Mouse (Mus musculus) adrenal gland, postnatal 36 days (tissue): Measurements from ENCODE around the gene Hs1bp3. TPM values are rescaled to one million over a fixed set of nuclear protein-coding genes. Genes with fewer than 3 reads are reported as not detected.
A peak's percentile ranks its signal among the peaks of the same experiment; 100 is the strongest.

Source experiments
- DNase-seq, 2 experiments: peaks; one replicate each; pipeline ENCODE4 v3.0.0; 2021; ENCODE audit warnings: mixed read lengths in 1 of 2
- total RNA-seq, 2 experiments: library from RNA; stranded (reverse); gene quantifications; 2 replicates each; pipeline ENCODE4 v1.2.3; 2021

The Hs1bp3 gene
- total RNA-seq, 2 experiments from 2014 or later, result 12.2 to 18.8 TPM

DNA sequence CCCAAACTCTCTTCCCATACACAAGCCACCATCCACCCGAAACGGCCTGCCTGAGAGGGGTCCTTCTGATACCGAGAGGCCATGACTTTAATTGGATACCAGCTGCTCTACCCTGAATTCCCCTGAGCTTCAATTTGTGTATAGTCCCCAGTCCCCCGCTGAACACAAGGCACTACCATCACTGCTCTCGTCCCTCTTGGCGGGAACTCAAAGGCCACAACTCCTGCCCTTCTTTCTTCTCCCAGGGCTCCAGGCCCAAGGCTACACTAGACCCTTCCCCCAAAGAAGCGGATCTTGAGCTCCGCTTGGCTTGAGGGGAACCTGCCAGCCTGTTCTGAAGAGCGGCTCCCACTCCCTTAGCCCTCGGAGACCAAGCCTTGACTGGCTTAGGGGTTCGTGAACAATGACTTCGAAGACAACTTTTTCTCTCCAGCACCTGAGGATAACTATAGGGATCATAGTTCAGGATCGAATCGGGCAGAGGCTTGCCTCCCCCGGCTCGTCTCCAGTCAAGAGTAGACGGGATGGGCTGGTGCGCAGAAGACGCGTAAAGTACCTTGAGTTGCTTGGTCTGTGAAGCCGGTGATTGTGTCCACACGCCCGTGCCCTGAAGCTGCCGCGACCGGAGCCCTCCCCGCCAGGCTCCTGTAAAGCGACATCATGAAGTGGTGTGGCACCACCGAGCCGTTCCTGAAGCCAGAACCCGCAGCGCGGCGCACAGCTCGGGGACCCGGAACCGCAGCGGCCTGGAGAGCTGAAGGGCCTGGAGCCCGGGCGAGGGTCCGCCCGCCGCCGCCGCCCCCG, 12.0 kb upstream of the Hs1bp3 start:
- DNase-seq, result no peak

DNA sequence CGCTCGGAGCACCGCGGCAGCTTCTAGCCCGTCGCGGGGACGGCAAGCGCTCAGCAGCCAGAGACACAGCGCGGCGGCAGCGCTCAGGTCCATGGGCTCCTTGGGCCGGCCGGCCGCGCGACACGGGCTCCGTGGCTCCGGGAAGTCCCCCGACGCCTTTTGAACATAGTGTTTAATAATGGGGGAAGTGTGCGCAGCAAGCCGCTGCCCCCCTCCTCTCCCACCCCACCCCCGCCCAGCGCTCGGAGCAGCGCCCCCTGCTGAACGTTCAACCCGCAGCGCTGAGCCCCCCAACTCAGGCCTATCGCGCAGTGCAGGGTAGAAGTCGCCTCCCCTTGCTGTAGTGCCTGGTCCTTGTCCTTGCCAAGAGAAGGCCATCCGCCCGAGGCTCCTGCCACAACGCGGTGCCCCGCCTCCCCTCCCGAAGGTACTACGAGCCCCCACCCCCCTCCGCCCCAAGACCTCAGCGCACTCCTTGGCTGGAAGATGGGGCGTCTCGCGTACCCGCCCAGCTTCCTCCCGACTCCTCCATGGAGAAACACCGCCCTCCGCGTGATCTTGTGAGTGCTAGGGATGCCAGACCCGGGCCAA, 11.3 kb upstream of the Hs1bp3 start, which contains the start of gene Gdf7:
Gdf7 (minus strand) TSS at position 114 of the 591 bp plus-strand sequence.
- DNase-seq, result peak in 1 of 2 experiments; percentile 32

DNA sequence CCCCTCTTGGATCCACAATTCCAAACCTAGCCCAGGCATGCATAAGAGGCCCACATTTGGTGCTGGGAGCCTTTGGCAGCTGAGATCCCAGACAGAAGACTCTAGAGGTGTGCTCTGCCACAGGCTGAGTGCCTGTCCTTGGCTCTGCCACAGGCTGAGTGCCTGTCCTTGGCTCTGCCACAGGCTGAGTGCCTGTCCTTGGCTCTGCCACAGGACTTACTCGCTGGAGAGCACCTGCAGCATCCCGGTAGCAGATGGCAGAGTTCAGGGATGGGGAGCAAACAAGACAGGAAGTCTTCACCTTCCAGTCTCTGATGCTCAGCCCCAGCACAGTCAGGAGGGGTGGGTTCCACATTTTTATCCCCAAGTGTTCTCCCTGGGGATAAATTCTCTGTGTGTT, 8.0 kb upstream of the Hs1bp3 start:
- no peak for DNase-seq

DNA sequence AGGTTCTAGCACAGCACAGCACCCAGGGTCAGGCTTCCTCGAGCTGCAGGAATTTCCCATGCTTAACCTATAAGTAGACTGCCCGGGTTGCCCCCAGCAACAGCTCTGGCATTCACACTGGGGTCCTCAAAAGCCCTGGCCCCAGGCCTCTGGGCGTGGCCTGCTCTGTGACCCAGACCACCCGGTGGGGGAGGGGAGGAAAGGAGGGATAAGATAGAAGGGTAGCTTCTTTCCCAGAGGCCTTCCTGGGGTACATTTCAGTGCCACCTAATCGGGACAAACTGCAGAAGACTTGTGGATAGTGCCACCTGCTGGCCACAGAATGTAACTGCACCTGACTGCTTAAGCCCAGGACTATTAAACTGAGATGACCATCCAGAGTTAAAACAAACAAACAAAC, 6.8 kb upstream of the Hs1bp3 start:
- DNase-seq, result peak; percentile 59 to 67

- no peak for DNase-seq
These were observed 6.3 kb upstream of the Hs1bp3 start for GRCm38 (mm10) chr12:8306910-8307309.

DNA sequence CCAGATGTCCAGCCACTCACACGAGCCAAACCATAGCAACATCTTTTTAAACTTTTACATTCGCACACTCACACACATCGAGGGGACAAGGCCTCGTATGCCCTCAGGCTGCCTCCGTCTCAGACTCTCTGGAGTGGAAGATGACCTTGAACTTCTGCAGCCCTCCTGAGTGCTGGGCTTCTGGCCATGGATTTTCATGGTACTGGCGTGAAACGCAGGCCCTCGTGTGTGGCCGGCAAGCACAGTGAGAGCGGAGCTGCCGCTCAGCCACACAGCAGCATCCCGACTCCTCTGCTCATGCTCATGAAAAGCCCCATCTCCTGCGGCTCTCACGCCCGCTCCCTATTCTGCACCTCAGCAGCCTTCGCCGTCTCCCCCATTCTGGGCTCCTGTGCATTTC, 2.2 kb upstream of the Hs1bp3 start:
- DNase-seq, result peak in 1 of 2 experiments; percentile 36

DNA sequence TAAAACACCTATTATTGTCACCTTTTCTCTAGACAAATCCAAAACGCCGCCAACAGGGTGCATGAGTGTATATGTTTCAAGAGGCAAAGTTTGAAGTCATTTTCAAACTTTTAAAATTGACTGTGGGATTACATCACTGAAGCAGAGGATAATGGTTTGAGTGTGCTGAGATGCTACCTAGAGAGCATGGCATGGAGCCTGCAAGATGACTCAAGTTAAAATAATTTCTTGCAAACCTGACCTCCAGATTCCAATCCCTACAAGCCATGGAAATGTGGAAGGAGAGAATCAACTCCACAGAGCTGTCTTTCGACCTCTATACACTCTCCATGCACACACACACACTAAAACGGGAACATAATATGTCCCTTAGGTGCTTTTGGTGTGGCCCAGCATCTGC, 966 bp upstream of the Hs1bp3 start:
- DNase-seq, result no peak

DNA sequence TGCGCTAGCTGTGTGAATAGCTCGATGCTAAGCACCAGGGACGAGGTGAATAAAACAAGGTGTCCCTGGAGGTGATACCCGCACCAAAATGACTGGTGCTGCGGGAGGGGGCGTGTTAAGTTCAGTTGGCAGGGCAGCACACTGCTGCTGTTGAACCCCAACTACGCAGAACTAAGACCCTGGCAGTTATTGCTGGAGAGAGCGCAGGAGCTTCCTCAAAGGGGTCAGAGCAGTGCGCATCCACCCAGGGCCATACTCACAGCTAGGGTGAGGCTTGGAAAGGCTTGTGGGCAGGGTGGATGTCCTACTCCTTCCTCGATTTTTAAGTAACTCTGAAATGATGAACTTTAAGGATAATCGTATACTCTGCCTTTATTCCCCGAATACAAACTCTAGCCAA, 541 bp downstream of the Hs1bp3 start:
- no peak for DNase-seq

DNA sequence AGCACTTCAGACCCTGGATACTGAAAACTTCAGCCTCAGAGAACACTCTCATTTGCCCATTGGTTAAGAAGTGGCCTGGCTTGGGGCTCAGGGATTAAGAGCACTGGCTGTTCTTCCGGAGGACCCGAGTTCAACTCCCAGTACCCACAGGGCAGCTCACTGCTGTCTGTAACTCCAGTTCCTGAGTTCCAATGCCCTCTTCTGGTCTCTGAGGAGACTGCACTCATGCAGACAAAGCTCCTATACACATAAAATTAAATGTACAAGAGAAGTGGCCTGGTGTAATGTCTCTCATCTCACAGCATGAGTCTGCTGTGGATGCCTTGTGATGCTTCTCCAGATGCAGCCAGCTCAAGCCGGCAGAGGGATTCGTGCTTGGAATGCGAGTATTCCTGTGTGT, 3.3 kb downstream of the Hs1bp3 start:
- no peak for DNase-seq

GRCm38 (mm10) chr12:8320084-8320713, 7.0 kb downstream of the Hs1bp3 start:
- peak; percentile 85 to 90 for DNase-seq

- DNase-seq, result peak; percentile 77 to 78
These were observed 8.3 kb downstream of the Hs1bp3 start for GRCm38 (mm10) chr12:8321506-8321905.

DNA sequence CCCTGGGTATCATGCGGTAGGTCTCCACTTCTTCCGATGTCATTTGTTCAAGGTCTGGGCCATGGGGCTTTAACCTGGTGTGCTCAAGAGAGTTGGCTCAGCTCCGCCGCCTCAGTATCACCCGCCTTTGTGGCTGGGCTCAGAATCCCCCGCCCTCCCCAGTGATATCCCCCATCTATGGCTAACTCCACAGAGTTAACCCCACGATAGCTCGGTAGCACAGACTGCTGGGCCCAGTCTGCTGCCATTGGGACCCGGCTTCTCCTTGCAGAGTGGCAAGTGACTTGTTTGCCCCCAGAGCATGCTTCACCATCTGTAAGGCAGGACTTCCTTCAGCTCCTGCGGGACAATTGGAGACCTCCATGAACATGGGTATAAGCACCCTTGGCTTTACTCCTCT, 10.9 kb downstream of the Hs1bp3 start:
- DNase-seq, result no peak

DNA sequence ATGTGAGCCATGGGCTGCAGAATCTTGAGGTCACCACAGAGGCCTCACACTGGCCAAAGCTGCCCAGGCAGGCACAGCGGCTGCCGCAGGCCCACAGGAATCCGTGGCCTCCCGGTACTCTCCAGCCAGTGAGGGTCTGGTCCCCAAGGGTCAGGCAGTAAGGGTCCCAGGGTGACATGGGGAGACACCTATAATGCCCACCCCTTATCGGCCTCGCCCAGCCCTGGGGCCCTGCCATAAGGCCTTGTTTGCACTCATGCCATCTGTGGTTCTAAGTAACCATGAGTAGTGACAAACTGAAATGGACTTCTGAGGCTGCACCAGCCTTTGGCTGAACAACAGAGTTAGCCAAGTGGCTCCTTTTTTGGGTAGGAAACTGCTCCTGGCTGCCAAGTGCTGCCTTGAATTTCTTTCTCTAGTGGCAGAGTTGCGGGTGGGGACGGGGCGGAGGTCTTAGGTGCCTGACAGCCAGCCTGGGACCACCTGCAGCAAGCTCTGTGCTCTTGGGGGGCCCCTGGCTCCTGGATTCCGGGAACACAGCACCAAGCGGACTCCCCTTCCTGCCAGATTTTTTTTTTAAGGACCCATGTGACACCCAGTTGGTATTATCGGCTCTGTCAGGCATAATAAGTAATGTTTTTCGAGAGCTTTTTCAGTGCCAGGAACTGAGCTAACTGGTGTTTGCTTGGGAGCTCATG, 12.2 kb downstream of the Hs1bp3 start:
- DNase-seq, result no peak

DNA sequence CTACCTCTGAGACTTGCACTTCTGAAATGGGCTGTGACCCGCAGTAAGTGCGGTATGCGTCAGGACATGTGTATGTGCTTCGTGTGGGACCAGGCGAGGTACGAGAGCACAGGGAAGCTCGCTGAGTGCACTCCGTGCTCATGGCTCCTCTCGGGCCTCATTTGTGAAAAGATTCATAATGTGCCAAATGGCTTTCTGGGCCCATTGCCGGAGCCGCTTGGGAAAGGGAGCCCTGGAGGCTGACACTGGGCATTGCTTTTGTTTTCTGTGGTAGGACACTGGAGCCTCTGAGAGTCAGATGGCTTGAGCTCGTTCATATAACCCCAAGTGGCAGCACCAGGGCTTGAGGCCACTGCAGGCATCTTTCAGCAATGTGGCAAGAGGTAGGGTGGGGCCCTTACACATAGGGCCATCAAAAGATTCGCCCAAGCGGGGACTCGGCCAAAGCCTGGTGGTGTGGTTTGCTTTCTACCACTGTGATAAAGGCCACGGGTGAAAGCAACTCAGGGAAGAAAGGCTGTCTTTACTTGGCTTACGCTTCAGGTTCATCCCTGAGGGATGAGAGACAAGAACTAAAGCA, 12.8 kb downstream of the Hs1bp3 start:
- DNase-seq, result peak in 1 of 2 experiments; percentile 34

DNA sequence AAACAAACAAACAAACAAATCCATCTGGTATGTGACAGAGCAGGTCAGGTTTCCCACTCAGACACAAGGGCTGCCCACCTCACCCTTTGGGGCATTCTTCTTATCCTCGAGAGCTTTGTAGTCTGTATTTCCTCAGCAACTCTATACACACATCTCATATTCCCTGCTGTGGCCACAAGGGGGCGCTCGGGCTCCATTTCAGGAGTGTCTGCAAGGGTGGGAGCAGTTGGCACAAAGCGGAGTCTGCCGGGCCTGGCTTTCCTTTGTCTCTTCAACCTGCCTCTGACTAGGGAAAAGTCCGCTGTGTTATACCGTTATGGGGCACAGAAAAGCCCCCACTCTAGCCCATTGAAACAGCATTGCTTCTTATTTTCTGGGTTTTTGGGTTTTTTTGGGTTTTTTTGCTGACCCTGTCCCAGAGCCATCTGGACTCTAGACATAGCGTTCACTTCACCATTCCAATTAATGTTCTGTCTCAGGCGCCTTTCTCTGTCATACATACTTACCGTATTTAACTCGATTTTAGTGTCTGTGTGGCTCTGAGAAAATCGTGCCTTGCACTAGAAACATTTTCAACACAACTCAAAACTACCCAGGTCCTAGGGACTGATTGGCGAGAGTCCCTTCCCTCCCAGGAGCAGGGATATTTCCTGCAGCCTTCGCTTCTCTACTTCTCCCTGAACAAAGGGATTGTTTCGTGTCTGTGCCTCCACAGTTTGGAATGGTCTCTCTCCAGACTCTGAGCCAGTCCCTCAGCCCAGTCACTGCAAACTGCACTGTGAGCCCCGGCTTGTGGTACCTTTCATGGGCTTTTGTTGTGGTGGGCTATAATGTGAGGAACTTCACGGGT, 13.8 kb downstream of the Hs1bp3 start:
- DNase-seq, result peak; percentile 96

- DNase-seq, result no peak
These were observed 14.4 kb downstream of the Hs1bp3 start for GRCm38 (mm10) chr12:8327675-8328053.

GRCm38 (mm10) chr12:8329236-8329635, 16.0 kb downstream of the Hs1bp3 start:
- DNase-seq, result peak; percentile 53 to 66

DNA sequence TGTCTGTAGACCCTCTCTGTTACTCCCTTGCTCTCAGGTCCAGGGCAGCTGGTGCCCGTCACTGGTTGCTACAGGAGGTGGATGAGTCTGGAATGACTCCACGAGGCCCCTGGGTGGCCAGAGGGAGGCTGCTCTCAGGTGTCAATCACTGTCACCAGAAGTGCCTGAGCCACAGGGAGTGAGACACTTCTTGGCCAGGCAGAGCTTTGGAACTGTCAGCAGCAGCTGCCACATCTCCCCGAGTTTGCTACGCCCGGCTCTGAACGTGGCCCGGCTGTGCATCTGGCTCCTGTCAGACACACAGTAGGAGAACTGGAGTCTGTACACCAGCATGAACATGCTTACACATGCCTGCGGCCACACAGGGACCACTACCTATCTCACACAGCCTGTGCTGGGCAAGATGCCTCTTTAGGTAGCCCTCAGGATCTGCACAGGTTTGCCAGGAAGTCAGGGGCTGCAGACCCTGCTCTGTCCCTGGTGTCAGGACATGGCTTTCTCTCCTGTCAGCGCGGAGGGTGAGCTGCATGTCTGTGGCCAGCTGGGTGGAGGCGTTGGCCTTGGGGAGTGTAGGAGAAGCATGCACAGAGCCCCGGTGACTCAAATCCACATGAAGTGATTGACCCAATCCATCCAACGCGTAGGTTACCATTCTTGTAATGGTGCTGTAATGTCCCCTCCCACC, 18.4 kb downstream of the Hs1bp3 start:
- peak; percentile 70 to 75 for DNase-seq

- no peak for DNase-seq
These were observed 18.9 kb downstream of the Hs1bp3 start for GRCm38 (mm10) chr12:8332174-8332542.

DNA sequence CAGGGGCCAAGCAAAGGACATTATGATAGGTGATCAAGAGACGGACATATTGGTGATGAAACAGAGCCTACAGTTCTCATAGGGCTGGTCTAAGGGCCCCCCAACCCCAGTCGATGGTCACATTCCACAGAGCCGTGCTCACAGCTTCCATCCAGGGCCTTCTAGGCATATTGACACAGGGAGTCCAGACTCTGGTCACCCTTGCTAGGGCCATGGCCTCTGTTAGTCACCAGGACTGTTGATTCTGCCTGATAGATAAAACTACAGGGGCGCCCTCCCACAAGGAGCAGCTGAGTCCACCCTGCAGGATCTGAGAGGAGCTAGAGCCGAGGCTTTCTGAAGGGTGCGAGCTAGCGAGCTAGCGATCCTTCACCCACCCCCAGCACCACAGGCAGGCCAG, 20.4 kb downstream of the Hs1bp3 start:
- peak in 1 of 2 experiments; percentile 39 for DNase-seq

DNA sequence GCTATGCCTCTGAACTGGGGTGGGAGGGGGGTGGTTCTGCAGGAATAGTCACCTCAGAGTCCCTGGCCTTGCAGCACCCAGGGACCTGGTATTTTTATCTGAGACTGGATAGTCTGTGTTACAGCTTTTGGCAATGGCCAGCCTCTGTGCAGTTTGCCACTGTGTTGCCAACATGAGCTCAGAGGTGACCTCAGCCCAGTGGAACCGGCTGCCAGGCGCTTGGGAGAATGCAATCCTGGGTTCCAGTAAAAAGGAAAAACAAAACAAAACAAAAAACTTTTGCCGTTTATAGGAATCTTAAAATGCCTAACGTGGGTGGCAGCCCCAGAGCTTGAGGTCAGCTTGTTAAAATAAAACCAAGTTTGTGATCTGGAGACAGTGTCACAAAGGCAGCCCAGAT, 21.0 kb downstream of the Hs1bp3 start:
- peak; percentile 80 to 81 for DNase-seq
